Mouse (Mus musculus) lung, adult 2 months (tissue): ENCODE measurements at regions not wholly inside any gene's neighbourhood (a gene's known extent, or its start where the extent isn't known, plus 50 kb on each side); places are given as distances from the start of the nearest gene placed in this dataset.

Source experiments
- CTCF ChIP-seq: fragments of 200-500 bp; IDR thresholded peaks from 2 replicates; pipeline ENCODE4 v1.5.1; 2011; ENCODE audit warnings: mild to moderate bottlenecking, low read length, control low read depth; ENCODE audit not compliant: insufficient read depth
- POLR2A ChIP-seq: fragments of 200-500 bp; IDR thresholded peaks from 2 replicates; pipeline ENCODE4 v1.6.1; 2011; ENCODE audit warnings: low read depth, mild to moderate bottlenecking, control low read depth, low read length, borderline replicate concordance; ENCODE audit errors: extremely low read depth

- TF ChIP-seq CTCF (no peak), POLR2A (no peak)
These were observed 272.2 kb downstream of the Kcnrg start for GRCm38 (mm10) chr14:61879416-61879815.
